Mouse (Mus musculus) gastrocnemius, adult 2 months (tissue): ENCODE measurements at regions not wholly inside any gene's neighbourhood (a gene's known extent, or its start where the extent isn't known, plus 50 kb on each side); places are given as distances from the start of the nearest gene placed in this dataset.

ENCODE experiments used
- DNase-seq: peaks from one replicate; pipeline ENCODE4 v3.0.0; 2022
- H3K27ac ChIP-seq: fragments of 200-600 bp; 2 replicates; pipeline ENCODE4 v1.8.1; 2022; ENCODE audit warnings: mild to moderate bottlenecking
- H3K4me3 ChIP-seq: fragments of 200-600 bp; 2 replicates; pipeline ENCODE4 v1.8.1; 2022; ENCODE audit warnings: mild to moderate bottlenecking, moderate library complexity
- CTCF ChIP-seq: fragments of 200-600 bp; IDR thresholded peaks from 2 replicates; pipeline ENCODE4 v1.8.1; 2022; ENCODE audit warnings: antibody characterized with exemption, mild to moderate bottlenecking, moderate library complexity
- intact Hi-C: fragments of 180-260 bp; cut with DNase I; formaldehyde crosslinking; loops from one replicate; pipeline ENCODE4 v1.15.1; 2025

GRCm38 (mm10) chr8:127958351-127959044 is 399.9 kb upstream of the Nrp1 start:
- no peak for DNase-seq

GRCm38 (mm10) chr8:127962862-127963261 is 395.5 kb upstream of the Nrp1 start:
- Histone ChIP-seq H3K27ac (no peak overlapping the region), H3K4me3 (no peak overlapping the region)
- DNase-seq, result no peak
- intact Hi-C loops, result no loop called here
- no peak for TF ChIP-seq CTCF

More at GRCm38 (mm10) chr8:127958351-127959044, 399.9 kb upstream of the Nrp1 start:
- Histone ChIP-seq H3K4me3 (no peak overlapping the region), H3K27ac (no peak overlapping the region)
- no peak for TF ChIP-seq CTCF
- intact Hi-C loops, result no loop called here

GRCm38 (mm10) chr8:127963625-127964024 is 394.8 kb upstream of the Nrp1 start:
- DNase-seq, result no peak
- no peak overlapping the region for H3K4me3 ChIP-seq
- no peak overlapping the region for H3K27ac ChIP-seq
- no peak for TF ChIP-seq CTCF
- intact Hi-C loops, result no loop called here

- Histone ChIP-seq H3K27ac (no peak overlapping the region), H3K4me3 (no peak overlapping the region)
- DNase-seq, result no peak
- intact Hi-C loops, result no loop called here
- TF ChIP-seq CTCF, result no peak
Measured at GRCm38 (mm10) chr8:127964801-127965200, 393.6 kb upstream of the Nrp1 start.

- TF ChIP-seq CTCF, result no peak
- intact Hi-C loops, result no loop called here
- H3K27ac ChIP-seq, result no peak overlapping the region
Measured at GRCm38 (mm10) chr8:127965341-127965740, 393.1 kb upstream of the Nrp1 start.

GRCm38 (mm10) chr8:127968026-127968425 is 390.4 kb upstream of the Nrp1 start:
- intact Hi-C loops, result no loop called here
- no peak for DNase-seq
- Histone ChIP-seq H3K4me3 (no peak overlapping the region), H3K27ac (no peak overlapping the region)
- TF ChIP-seq CTCF, result no peak

More at GRCm38 (mm10) chr8:127965341-127965740, 393.1 kb upstream of the Nrp1 start:
- no peak for DNase-seq
- H3K4me3 ChIP-seq, result no peak overlapping the region

GRCm38 (mm10) chr8:127973194-127973593 is 385.2 kb upstream of the Nrp1 start:
- intact Hi-C loops, result no loop called here

GRCm38 (mm10) chr8:127977746-127978145 is 380.7 kb upstream of the Nrp1 start:
- Histone ChIP-seq H3K27ac (no peak overlapping the region), H3K4me3 (no peak overlapping the region)
- intact Hi-C loops, result no loop called here
- no peak for DNase-seq
- TF ChIP-seq CTCF, result no peak

More at GRCm38 (mm10) chr8:127973194-127973593, 385.2 kb upstream of the Nrp1 start:
- DNase-seq, result no peak
- no peak overlapping the region for H3K27ac ChIP-seq
- TF ChIP-seq CTCF, result no peak
- no peak overlapping the region for H3K4me3 ChIP-seq

GRCm38 (mm10) chr8:127979180-127980030 is 379.0 kb upstream of the Nrp1 start:
- Histone ChIP-seq H3K4me3 (no peak overlapping the region), H3K27ac (no peak overlapping the region)
- TF ChIP-seq CTCF, result no peak
- no peak for DNase-seq
- intact Hi-C loops, result no loop called here

- Histone ChIP-seq H3K27ac (no peak overlapping the region), H3K4me3 (no peak overlapping the region)
- intact Hi-C loops, result no loop called here
- no peak for DNase-seq
- TF ChIP-seq CTCF, result no peak
Measured at GRCm38 (mm10) chr8:127982165-127982564, 376.2 kb upstream of the Nrp1 start.

GRCm38 (mm10) chr8:127985616-127986015 is 372.8 kb upstream of the Nrp1 start:
- DNase-seq, result no peak
- Histone ChIP-seq H3K27ac (no peak overlapping the region), H3K4me3 (no peak overlapping the region)
- intact Hi-C loops, result no loop called here
- TF ChIP-seq CTCF, result no peak

GRCm38 (mm10) chr8:127988887-127989286 is 369.5 kb upstream of the Nrp1 start:
- DNase-seq, result no peak
- TF ChIP-seq CTCF, result no peak

GRCm38 (mm10) chr8:127994898-127995297 is 363.5 kb upstream of the Nrp1 start:
- no peak for DNase-seq
- no peak for TF ChIP-seq CTCF
- Histone ChIP-seq H3K4me3 (no peak overlapping the region), H3K27ac (no peak overlapping the region)
- intact Hi-C loops, result no loop called here

More at GRCm38 (mm10) chr8:127988887-127989286, 369.5 kb upstream of the Nrp1 start:
- intact Hi-C loops, result no loop called here
- Histone ChIP-seq H3K4me3 (no peak overlapping the region), H3K27ac (no peak overlapping the region)
